Mouse (Mus musculus) erythroblast, embryonic 14.5 days (primary cell): ENCODE data around the gene Shank2.

Source experiments
- GATA1 ChIP-seq: IDR thresholded peaks from 2 replicates; pipeline ENCODE4 v1.6.1; 2012; ENCODE audit warnings: low read length, inconsistent platforms, mixed read lengths
- TAL1 ChIP-seq: IDR thresholded peaks from 3 replicates; pipeline ENCODE4 v1.6.1; 2012; ENCODE audit warnings: low read length, inconsistent platforms, mixed read lengths

GRCm38 (mm10) chr7:144441466-144441865, 439.7 kb downstream of the Shank2 start:
- TF ChIP-seq GATA1 = no peak
- TF ChIP-seq TAL1 = no peak
